Mouse (Mus musculus): ENCODE results near the gene Angptl8.

- TF ChIP-seq CTCF (IDR thresholded peaks at IDR 0.05; ENCODE audit: borderline replicate concordance, insufficient read depth, low read depth, low read length) = peak; percentile 68
- no peak for TF ChIP-seq POLR2A (IDR thresholded peaks at IDR 0.05; ENCODE audit: borderline replicate concordance, insufficient read depth, low read length)
Observed at GRCm38 (mm10) chr9:21786906-21787305, 48.4 kb upstream of the Angptl8 start.

Data from cerebellum, adult 2 months (tissue).